Mouse (Mus musculus) limb, embryonic 13.5 days (tissue): ENCODE measurements at regions not wholly inside any gene's neighbourhood (a gene's known extent, or its start where the extent isn't known, plus 50 kb on each side); places are given as distances from the start of the nearest gene placed in this dataset.

Experiments used
- ATAC-seq: fragments of 200-750 bp; cut with Nextera tagmentation; 2 replicates; pipeline ENCODE4 v1.8.0; 2017; ENCODE audit warnings: low read depth, moderate number of reproducible peaks, moderate TSS enrichment; ENCODE audit not compliant: low FRiP score
- H3K27ac ChIP-seq: fragments of 300-500 bp; sonication (generic); 2 replicates; pipeline ENCODE4 v1.5.1; 2015; ENCODE audit warnings: inconsistent platforms, mild to moderate bottlenecking, moderate library complexity
- H3K27me3 ChIP-seq: fragments of 300-500 bp; sonication (generic); 2 replicates; pipeline ENCODE4 v1.6.1; 2015; ENCODE audit warnings: mild to moderate bottlenecking, inconsistent platforms
- H3K36me3 ChIP-seq: fragments of 300-500 bp; sonication (generic); 2 replicates; pipeline ENCODE4 v1.6.1; 2015; ENCODE audit warnings: inconsistent platforms, mild to moderate bottlenecking, moderate library complexity
- H3K4me1 ChIP-seq: fragments of 300-500 bp; sonication (generic); 2 replicates; pipeline ENCODE4 v1.6.1; 2015; ENCODE audit warnings: inconsistent platforms
- H3K4me2 ChIP-seq: fragments of 300-500 bp; sonication (generic); replicated peaks from 2 replicates; pipeline ENCODE4 v1.6.1; 2015; ENCODE audit warnings: inconsistent platforms, mild to moderate bottlenecking, moderate library complexity
- H3K4me3 ChIP-seq: fragments of 300-500 bp; sonication (generic); 2 replicates; pipeline ENCODE4 v1.5.1; 2015; ENCODE audit warnings: moderate library complexity, mild to moderate bottlenecking, inconsistent platforms
- H3K9ac ChIP-seq: fragments of 300-500 bp; sonication (generic); 2 replicates; pipeline ENCODE4 v1.6.1; 2015; ENCODE audit warnings: mild to moderate bottlenecking, inconsistent platforms
- H3K9me3 ChIP-seq: fragments of 300-500 bp; sonication (generic); 2 replicates; pipeline ENCODE4 v1.6.1; 2016; ENCODE audit warnings: inconsistent platforms
- WGBS: fragments of 180-500 bp; shearing (Covaris S2); methylation state at CpG from one replicate; pipeline ENCODE4 v1.1.7; 2015; 5-methylcytosine and 5-hydroxymethylcytosine counted together

DNA sequence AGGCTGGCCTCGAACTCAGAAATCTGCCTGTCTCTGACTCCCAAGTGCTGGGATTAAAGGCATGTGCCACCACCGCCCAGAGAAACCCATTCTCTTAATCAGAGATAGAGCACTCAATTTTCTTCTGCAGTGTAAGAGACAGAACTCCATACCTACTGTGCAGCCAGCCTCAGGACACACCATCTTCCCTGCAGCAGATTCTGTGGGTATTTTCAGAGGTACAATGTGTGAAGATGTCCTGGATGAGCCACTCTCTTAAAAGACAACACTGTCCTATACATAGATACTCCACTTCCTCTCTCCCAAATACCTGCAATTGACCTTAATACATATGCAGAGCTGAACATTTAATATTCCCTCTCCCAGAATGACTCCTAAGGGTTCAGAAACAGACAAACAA, 111.5 kb downstream of the Nr1d2 start:
- Histone ChIP-seq H3K4me1 (no peaks in the 10 kb centered on the region), H3K4me3 (no peak overlapping the region), H3K4me2 (no peak overlapping the region), H3K9ac (no peak overlapping the region), H3K27me3 (no peaks in the 10 kb centered on the region), H3K36me3 (no peaks in the 10 kb centered on the region), H3K27ac (no peak overlapping the region), H3K9me3 (no peaks in the 10 kb centered on the region)
- no peak for ATAC-seq
- WGBS: 69% methylated on average over 2 of the region's 2 CpGs

DNA sequence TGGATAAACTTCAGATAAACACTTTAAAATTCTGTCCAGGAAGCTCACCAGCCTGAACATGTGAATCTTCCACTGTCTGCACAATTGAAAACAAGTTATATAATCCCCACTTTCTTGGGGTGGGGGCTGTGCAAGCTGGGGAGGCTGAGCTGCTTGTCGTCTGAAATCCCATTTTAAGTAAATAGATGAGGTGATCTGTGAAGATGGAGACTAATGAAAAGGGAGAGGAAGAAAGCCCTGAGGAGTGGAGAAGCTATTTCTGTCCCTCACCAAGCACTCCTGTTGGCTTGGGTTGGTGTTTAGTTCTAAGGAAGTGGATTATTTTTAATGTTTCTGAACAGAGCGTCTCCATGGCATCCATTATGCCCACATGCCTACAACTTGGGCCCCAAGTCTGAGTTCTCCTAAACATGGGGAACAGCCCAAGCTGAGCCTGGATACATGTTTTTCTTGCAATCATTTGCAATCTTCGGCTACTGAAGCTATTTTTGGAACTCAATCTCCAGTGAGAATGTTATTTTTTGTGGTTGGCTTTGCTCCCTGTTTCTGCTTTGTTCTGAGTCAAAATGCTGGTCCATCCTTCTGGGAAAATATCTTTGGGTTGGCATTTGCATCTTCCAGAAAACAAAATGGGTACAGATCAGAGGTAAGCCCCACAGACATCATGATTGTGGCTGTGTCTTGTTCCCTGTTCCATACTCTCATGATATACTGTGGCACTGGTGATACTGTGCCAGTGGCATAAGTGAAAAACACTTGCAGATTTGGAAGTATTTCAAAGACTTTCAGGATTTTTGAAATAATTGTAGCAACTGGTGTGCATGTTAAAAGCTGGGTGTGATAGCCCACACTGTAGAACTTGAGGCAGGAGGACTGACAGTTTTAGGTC, 131.8 kb downstream of the Nr1d2 start:
- WGBS: 62% methylated on average over 3 of the region's 3 CpGs
- Histone ChIP-seq H3K27me3 (no peaks in the 10 kb centered on the region), H3K9me3 (no peaks in the 10 kb centered on the region), H3K9ac (no peak overlapping the region), H3K27ac (no peak overlapping the region), H3K4me3 (no peak overlapping the region), H3K4me1 (no peaks in the 10 kb centered on the region), H3K4me2 (no peak overlapping the region), H3K36me3 (no peaks in the 10 kb centered on the region)
- ATAC-seq: no peak

DNA sequence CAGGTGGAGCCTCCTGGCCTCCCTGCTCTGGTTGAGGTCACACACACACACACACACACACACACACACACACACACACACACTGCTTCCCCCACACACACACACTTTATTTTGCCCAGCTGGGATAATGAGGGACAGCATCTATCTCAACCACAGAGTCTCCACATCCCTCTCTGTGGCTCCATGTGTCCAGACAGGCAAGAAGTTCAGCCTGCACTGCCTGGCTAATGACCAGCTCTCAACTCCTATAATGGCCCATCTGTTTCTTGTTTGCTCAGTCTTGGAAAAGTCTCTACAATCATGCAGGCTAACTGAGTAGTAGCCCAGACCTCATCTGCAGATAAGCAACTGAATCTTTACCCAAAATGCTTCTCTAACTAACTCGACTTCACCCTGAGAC, 133.3 kb downstream of the Nr1d2 start:
- 39% methylated on average over 1 of the region's 1 CpGs for WGBS
- Histone ChIP-seq H3K4me2 (no peak overlapping the region), H3K27ac (no peak overlapping the region), H3K27me3 (no peaks in the 10 kb centered on the region), H3K9me3 (no peaks in the 10 kb centered on the region), H3K9ac (no peak overlapping the region), H3K4me1 (no peaks in the 10 kb centered on the region), H3K4me3 (no peak overlapping the region), H3K36me3 (no peaks in the 10 kb centered on the region)
- ATAC-seq: peak; percentile 76; the same call in 1 of the 2 replicates

DNA sequence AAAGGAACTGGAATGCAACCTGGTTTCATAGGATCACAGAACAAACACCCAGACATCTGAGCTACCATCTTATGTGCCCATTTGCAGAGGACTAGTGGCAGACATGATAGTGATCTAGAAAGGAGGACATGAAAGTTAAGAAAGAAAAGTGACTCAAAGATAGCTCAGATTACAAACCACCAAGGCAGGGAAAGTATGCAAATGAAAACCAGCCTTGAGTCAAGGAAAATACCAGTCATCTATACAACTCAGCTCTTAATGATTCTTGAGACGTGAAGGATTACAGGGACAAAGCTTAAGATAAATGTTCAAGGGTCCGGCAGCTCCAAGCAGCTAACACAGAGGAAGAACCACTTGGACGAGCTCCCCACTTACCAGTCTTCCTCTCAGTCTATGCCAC, 138.7 kb downstream of the Nr1d2 start:
- H3K36me3 ChIP-seq: no peaks in the 10 kb centered on the region
- no peak overlapping the region for H3K9ac ChIP-seq
- 75% methylated on average over 3 of the region's 3 CpGs for WGBS
- no peak overlapping the region for H3K4me2 ChIP-seq
- H3K4me1 ChIP-seq: 0 out of 2 replicates have a peak, but pooled peaks cover 4% of the 10 kb centered on the region
- H3K9me3 ChIP-seq: no peaks in the 10 kb centered on the region
- no peak overlapping the region for H3K27ac ChIP-seq
- ATAC-seq: no peak
- H3K27me3 ChIP-seq: no peaks in the 10 kb centered on the region
- H3K4me3 ChIP-seq: no peak overlapping the region
